Comparison of ENCODE assay signal across 8 mouse cellular contexts in genomic region chr14:75330621-75331020, GRCm38 (mm10). TPM values are rescaled to one million over a fixed set of nuclear protein-coding genes. Genes with fewer than 3 reads are reported as not detected.
DNase-seq lines count a peak whose midpoint lies in the region; ATAC-seq and TF ChIP-seq lines count a peak whose summit lies in the region.

No protein-coding gene starts in this region.

- no peak overlapping the region for H3K4me3 ChIP-seq in heart, adult 2 months
- H3K4me3 ChIP-seq in heart, embryonic 10.5 days: no peak overlapping the region
- no peak overlapping the region for H3K4me3 ChIP-seq in neural tube, embryonic 11.5 days (ENCODE audit: low read depth, low read length)

- DNase-seq in heart, adult 2 months: no peak
- no peak for DNase-seq in heart, embryonic 10.5 days (ENCODE audit: low spot score)
- DNase-seq in neural tube, embryonic 11.5 days (ENCODE audit: low spot score): peak; percentile 43
- no peak for DNase-seq in neural tube, embryonic 10.5 days (ENCODE audit: extremely low spot score, low spot score)
- peak; percentile 42 for DNase-seq in embryo, embryonic 11 days
- peak; percentile 23 for DNase-seq in retina, postnatal 7 days (ENCODE audit: low read depth, low spot score)
- no peak for DNase-seq in layer of hippocampus, adult 9-11 months
- DNase-seq in left cerebral cortex, adult 11 months (ENCODE audit: low spot score): no peak

- no peak overlapping the region for H3K27ac ChIP-seq in heart, adult 2 months
- H3K27ac ChIP-seq in heart, embryonic 10.5 days: no peak overlapping the region
- no peak overlapping the region for H3K27ac ChIP-seq in neural tube, embryonic 11.5 days (ENCODE audit: low read depth, low read length)

- no peak for TF ChIP-seq POLR2A in heart, adult 2 months (IDR thresholded peaks at IDR 0.05; ENCODE audit: insufficient read depth, low read depth, low read length)

- ATAC-seq in neural tube, embryonic 11.5 days (ENCODE audit: insufficient read depth, low FRiP score, low TSS enrichment): no peak

- no peak for TF ChIP-seq EP300 in heart, adult 2 months (IDR thresholded peaks at IDR 0.05; ENCODE audit: insufficient read depth, low read depth, low read length)

- intact Hi-C loops in heart, adult 2 months (cut with DNase I): no loop called here

- H3K4me2 ChIP-seq in neural tube, embryonic 11.5 days (ENCODE audit: low read depth): no peak overlapping the region

- no peak overlapping the region for H3K9ac ChIP-seq in heart, adult 2 months (ENCODE audit: low read depth, low read length)
- no peak overlapping the region for H3K9ac ChIP-seq in neural tube, embryonic 11.5 days (ENCODE audit: low read length)

- H3K9me3 ChIP-seq in heart, embryonic 10.5 days: no peaks in the 10 kb centered on the region
- no peaks in the 10 kb centered on the region for H3K9me3 ChIP-seq in neural tube, embryonic 11.5 days (ENCODE audit: control insufficient read depth, low read length)

- 87% methylated on average over 6 of the region's 6 CpGs for WGBS in heart, adult 2 months
- WGBS in heart, embryonic 10.5 days: 86% methylated on average over 6 of the region's 6 CpGs
- 93% methylated on average over 6 of the region's 6 CpGs for WGBS in neural tube, embryonic 11.5 days

- no peaks in the 10 kb centered on the region; the same call in 1 of the 2 replicates for H3K36me3 ChIP-seq in heart, adult 2 months (ENCODE audit: control insufficient read depth, insufficient read depth, low read length)
- peaks cover 42% of the 10 kb centered on the region for H3K36me3 ChIP-seq in heart, embryonic 10.5 days
- H3K36me3 ChIP-seq in neural tube, embryonic 11.5 days (ENCODE audit: control insufficient read depth, insufficient read depth, low read length): peaks cover 8% of the 10 kb centered on the region

- TF ChIP-seq CTCF in heart, adult 2 months (IDR thresholded peaks at IDR 0.05): peak; percentile 47

- H3K27me3 ChIP-seq in heart, adult 2 months (ENCODE audit: control insufficient read depth, insufficient read depth, low read length): no peaks in the 10 kb centered on the region
- no peaks in the 10 kb centered on the region for H3K27me3 ChIP-seq in heart, embryonic 10.5 days (ENCODE audit: insufficient read depth, poor library complexity, severe bottlenecking)
- H3K27me3 ChIP-seq in neural tube, embryonic 11.5 days (ENCODE audit: control insufficient read depth, insufficient read depth, low read length): no peaks in the 10 kb centered on the region

- no peaks in the 10 kb centered on the region for H3K4me1 ChIP-seq in heart, adult 2 months (ENCODE audit: control insufficient read depth, insufficient read depth, low read length)
- H3K4me1 ChIP-seq in heart, embryonic 10.5 days: no peaks in the 10 kb centered on the region
- H3K4me1 ChIP-seq in neural tube, embryonic 11.5 days (ENCODE audit: control insufficient read depth, insufficient read depth, low read length): no peaks in the 10 kb centered on the region

- no peaks in the 10 kb centered on the region for H3K79me2 ChIP-seq in heart, adult 2 months (replicated peaks; ENCODE audit: control insufficient read depth, insufficient read depth, low read length)

RNA-seq across cellular contexts. Expression of gene Zc3h13, which starts 46.4 kb away (rescaled TPM):
- total RNA-seq in heart, adult 2 months (2021): 10 to 100 TPM; 24.9 to 26.2 TPM
- polyA plus RNA-seq in heart, adult 2 months (2012; rRNA removed): 5.2 and 5.5 TPM in 2 replicates
- 25.3 and 26.2 TPM in 2 replicates for polyA plus RNA-seq in heart, embryonic 10.5 days (2016; fragmentation: Nextera tagmentation; extraction: Ambion mirVana)
- 35.1 and 36.1 TPM in 2 replicates for polyA plus RNA-seq in neural tube, embryonic 11.5 days (2014; fragmentation: Nextera tagmentation; extraction: Ambion mirVana)

Comparison
In these comparisons a context has a peak if more than half of its experiments do, and no peak if none do; other contexts are left out.
1. DNase-seq: peak in neural tube, embryonic 11.5 days (single experiment), embryo, embryonic 11 days (single experiment) and retina, postnatal 7 days (single experiment); none in heart, adult 2 months (0 of 2), heart, embryonic 10.5 days (single experiment), neural tube, embryonic 10.5 days (single experiment), layer of hippocampus, adult 9-11 months (single experiment) and left cerebral cortex, adult 11 months (single experiment).